ENCODE assay signal across 32 mouse cellular contexts in genomic region chr12:78129130-78129845, GRCm38 (mm10).
DNase-seq lines count a peak whose midpoint lies in the region; ATAC-seq lines count a peak whose summit lies in the region.
"Had no signal": no experiment of that assay in that cellular context is flagged by ENCODE, and none has a peak within 500 bp of the region (broad histone marks: within the 10 kb centered on the region; RNA-seq: fewer than 3 reads in every experiment).

No protein-coding gene starts in this region.

- H3K36me3 ChIP-seq in kidney, embryonic 16.5 days (ENCODE audit: insufficient read depth, low read length): no peaks in the 10 kb centered on the region
- no peaks in the 10 kb centered on the region for H3K36me3 ChIP-seq in lung, embryonic 16.5 days (ENCODE audit: control insufficient read depth, insufficient read depth, low read length)
- H3K36me3 ChIP-seq: embryonic facial prominence, embryonic 10.5 days; embryonic facial prominence, embryonic 13.5 days; G1E; heart, embryonic 12.5 days; heart, embryonic 15.5 days had no signal

- H3K27ac ChIP-seq in kidney, embryonic 16.5 days (ENCODE audit: low read length): no peak overlapping the region
- H3K27ac ChIP-seq in lung, embryonic 16.5 days (ENCODE audit: low read length): 0 out of 2 replicates have a peak overlapping the region, but pooled peaks have one; percentile 19
- H3K27ac ChIP-seq: embryonic facial prominence, embryonic 10.5 days; embryonic facial prominence, embryonic 13.5 days; forebrain, embryonic 13.5 days; gastrocnemius, adult 2 months; heart, embryonic 15.5 days; hindbrain, embryonic 14.5 days; hindbrain, postnatal 0 days had no signal

- no peaks in the 10 kb centered on the region for H3K27me3 ChIP-seq in kidney, embryonic 16.5 days (ENCODE audit: insufficient read depth, low read length)
- no peaks in the 10 kb centered on the region for H3K27me3 ChIP-seq in lung, embryonic 16.5 days (ENCODE audit: control insufficient read depth, insufficient read depth, low read depth, low read length)
- H3K27me3 ChIP-seq: CH12.LX; embryonic facial prominence, embryonic 13.5 days; forebrain, embryonic 13.5 days; heart, embryonic 12.5 days; heart, embryonic 15.5 days had no signal

- H3K9ac ChIP-seq in kidney, embryonic 16.5 days (replicated peaks; ENCODE audit: low read length): no peak overlapping the region
- H3K9ac ChIP-seq in lung, embryonic 16.5 days (ENCODE audit: low read length): no peak overlapping the region
- H3K9ac ChIP-seq: embryonic facial prominence, embryonic 13.5 days; forebrain, embryonic 13.5 days; forebrain, postnatal 0 days; heart, embryonic 12.5 days; heart, embryonic 15.5 days; hindbrain, embryonic 14.5 days had no signal

- intact Hi-C loops in heart, postnatal 10 days (cut with DNase I): no loop called here

- ATAC-seq in kidney, embryonic 16.5 days (ENCODE audit: low FRiP score, low TSS enrichment): no peak
- ATAC-seq in lung, embryonic 16.5 days (ENCODE audit: low read depth): peak; percentile 85
- ATAC-seq: forebrain, postnatal 0 days; hindbrain, postnatal 0 days had no signal

- no peak overlapping the region for H3K4me3 ChIP-seq in kidney, embryonic 16.5 days (ENCODE audit: low read length)
- no peak overlapping the region for H3K4me3 ChIP-seq in lung, embryonic 16.5 days (ENCODE audit: low read length)
- H3K4me3 ChIP-seq: embryonic facial prominence, embryonic 10.5 days; embryonic facial prominence, embryonic 13.5 days; erythroblast, embryonic 14.5 days; forebrain, embryonic 13.5 days; gastrocnemius, adult 2 months; heart, embryonic 12.5 days; heart, embryonic 15.5 days had no signal

- 67% methylated on average over 5 of the region's 5 CpGs for WGBS in kidney, embryonic 16.5 days
- WGBS in lung, embryonic 16.5 days: 49% methylated on average over 5 of the region's 5 CpGs

- H3K9me3 ChIP-seq in kidney, embryonic 16.5 days (ENCODE audit: low read length): no peaks in the 10 kb centered on the region
- H3K9me3 ChIP-seq in lung, embryonic 16.5 days (ENCODE audit: control insufficient read depth, low read length): no peaks in the 10 kb centered on the region
- H3K9me3 ChIP-seq: embryonic facial prominence, embryonic 10.5 days; embryonic facial prominence, embryonic 13.5 days; forebrain, embryonic 13.5 days; G1E; heart, embryonic 12.5 days; heart, embryonic 15.5 days had no signal

- H3K4me2 ChIP-seq in kidney, embryonic 16.5 days (replicated peaks; ENCODE audit: low read depth, low read length): no peak overlapping the region
- H3K4me2 ChIP-seq in lung, embryonic 16.5 days (ENCODE audit: low read depth, low read length): no peak overlapping the region
- H3K4me2 ChIP-seq: embryonic facial prominence, embryonic 13.5 days; forebrain, embryonic 13.5 days; heart, embryonic 12.5 days; heart, embryonic 15.5 days; hindbrain, embryonic 14.5 days had no signal

- H3K4me1 ChIP-seq in kidney, embryonic 16.5 days (ENCODE audit: insufficient read depth, low read length): no peaks in the 10 kb centered on the region; the same call in 1 of the 2 replicates
- H3K4me1 ChIP-seq in lung, embryonic 16.5 days (replicated peaks; ENCODE audit: control insufficient read depth, insufficient read depth, low read length): peaks cover 21% of the 10 kb centered on the region
- H3K4me1 ChIP-seq: embryonic facial prominence, embryonic 10.5 days; embryonic facial prominence, embryonic 13.5 days had no signal

- peak; percentile 65 for DNase-seq in heart, adult 11 months
- no peak for DNase-seq in heart, postnatal 10 days
- DNase-seq in kidney, postnatal 14 days: peak; percentile 18
- DNase-seq in lung, adult 18-20 months: no peak
- peak; percentile 20 for DNase-seq in Muller cell, postnatal 12 days (ENCODE audit: inconsistent ontology term)
- no peak for DNase-seq in cerebellum, postnatal 25 days
- DNase-seq: adrenal gland, adult 2 months; adrenal gland, postnatal 14 days; B cell, adult 2 months; cerebellum, adult 11 months; cerebellum, adult 2 months; cerebellum, adult 9-11 months; cerebellum, postnatal 36 days; embryo, embryonic 11 days; forebrain, postnatal 0 days; gastrocnemius, adult 2 months; gastrocnemius, postnatal 14 days; heart, adult 18-20 months; heart, postnatal 14 days; heart, postnatal 4 days had no signal

Comparison
In these comparisons a context has a peak if more than half of its experiments do, and no peak if none do; other contexts are left out.
1. DNase-seq: peak in heart, adult 11 months (single experiment), kidney, postnatal 14 days (single experiment) and Muller cell, postnatal 12 days (single experiment); none in heart, postnatal 10 days (0 of 2), lung, adult 18-20 months (0 of 2) and cerebellum, postnatal 25 days (0 of 2).